Mouse (Mus musculus) kidney, adult 2 months (tissue): Measurements from ENCODE around the gene Iqcf4. TPM values are rescaled to one million over a fixed set of nuclear protein-coding genes. Genes with fewer than 3 reads are reported as not detected.
"Not testable (repeated sequence)": the region's sequence is repeated elsewhere in the genome, so short reads cannot be mapped to it uniquely, and the experiment has no call there.

Experiments used
- DNase-seq: peaks from one replicate; pipeline ENCODE4 v3.0.0; 2021
- H3K27ac ChIP-seq: fragments of 200-500 bp; 2 replicates; pipeline ENCODE4 v1.5.1; 2012; ENCODE audit warnings: low read depth, low read length, control low read depth, inconsistent platforms; ENCODE audit not compliant: insufficient read depth
- H3K27me3 ChIP-seq: fragments of 200-500 bp; replicated peaks from 2 replicates; pipeline ENCODE4 v1.6.1; 2012; ENCODE audit warnings: mild to moderate bottlenecking, moderate library complexity, low read length, inconsistent platforms; ENCODE audit not compliant: control insufficient read depth, insufficient read depth
- H3K36me3 ChIP-seq: fragments of 200-500 bp; 2 replicates; pipeline ENCODE4 v1.6.1; 2012; ENCODE audit warnings: mild to moderate bottlenecking, moderate library complexity, low read length, inconsistent platforms; ENCODE audit not compliant: control insufficient read depth, insufficient read depth
- H3K4me1 ChIP-seq: fragments of 200-500 bp; 2 replicates; pipeline ENCODE4 v1.6.1; 2011; ENCODE audit warnings: low read length; ENCODE audit not compliant: control insufficient read depth, insufficient read depth
- H3K4me3 ChIP-seq: fragments of 200-500 bp; 2 replicates; pipeline ENCODE4 v1.5.1; 2011; ENCODE audit warnings: mild to moderate bottlenecking, low read depth, low read length, control low read depth; ENCODE audit not compliant: insufficient read depth
- CTCF ChIP-seq: fragments of 200-500 bp; conservative IDR thresholded peaks from 2 replicates; pipeline ENCODE4 v1.5.1; 2011; ENCODE audit warnings: low read depth, mild to moderate bottlenecking, control low read depth, low read length, moderate library complexity, mixed read lengths; ENCODE audit not compliant: insufficient read depth, insufficient read length
- POLR2A ChIP-seq: fragments of 200-500 bp; IDR thresholded peaks from one replicate; pipeline ENCODE4 v1.6.1; 2011; ENCODE audit warnings: low read depth, low read length, control low read depth
- WGBS: fragments of 180-500 bp; shearing (Covaris S2); methylation state at CpG from one replicate; pipeline ENCODE4 v1.1.7; 2018; 5-methylcytosine and 5-hydroxymethylcytosine counted together
- polyA plus RNA-seq: library from polyadenylated mRNA; depleted of rRNA; stranded (reverse); fragments of >200 nt; gene quantifications from 2 replicates; pipeline ENCODE4 v1.2.3, GENCODE M21; 2012

Iqcf4 gene
- polyA plus RNA-seq, 1 experiment, result not detected

DNA sequence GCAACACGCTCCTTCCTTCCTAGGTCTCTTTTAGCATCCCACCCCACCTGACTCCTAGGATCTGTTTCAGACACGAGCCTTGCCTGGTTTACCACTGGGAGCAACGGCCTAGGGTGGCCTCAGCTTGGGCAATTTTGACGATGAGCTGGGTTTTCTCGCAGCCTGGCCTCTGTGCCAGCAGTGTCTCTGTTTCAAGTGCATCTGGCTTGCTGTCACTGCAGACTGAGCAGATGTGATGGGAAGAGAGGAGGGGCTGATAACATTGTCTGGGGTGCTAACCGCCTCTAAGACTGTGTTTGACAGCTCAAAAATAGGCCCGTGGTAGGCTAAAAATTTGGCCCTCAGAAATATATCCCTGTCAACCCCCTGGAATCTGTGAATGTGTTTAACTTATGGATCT lies 25.0 kb upstream of the Iqcf4 start:
- DNase-seq, result no peak
- H3K36me3 ChIP-seq, result no peaks in the 10 kb centered on the region
- no peaks in the 10 kb centered on the region for H3K27me3 ChIP-seq
- H3K4me3 ChIP-seq, result no peak overlapping the region
- TF ChIP-seq POLR2A, result no peak
- no peak for TF ChIP-seq CTCF
- 73% methylated on average over 7 of the region's 7 CpGs for WGBS
- no peak overlapping the region for H3K27ac ChIP-seq
- H3K4me1 ChIP-seq, result no peaks in the 10 kb centered on the region

GRCm38 (mm10) chr9:106595402-106595801 lies 24.6 kb upstream of the Iqcf4 start:
- H3K4me3 ChIP-seq, H3K36me3 ChIP-seq, H3K27ac ChIP-seq, H3K4me1 ChIP-seq, H3K27me3 ChIP-seq, DNase-seq: not testable (repeated sequence)
- WGBS, result 15% methylated on average over 4 of the region's 4 CpGs

GRCm38 (mm10) chr9:106592158-106592557 lies 21.4 kb upstream of the Iqcf4 start:
- no peak overlapping the region for H3K27ac ChIP-seq
- no peak for TF ChIP-seq CTCF
- no peak for TF ChIP-seq POLR2A

GRCm38 (mm10) chr9:106582552-106582951 lies 11.8 kb upstream of the Iqcf4 start:
- Histone ChIP-seq H3K4me1 (no peaks in the 10 kb centered on the region), H3K27me3 (no peaks in the 10 kb centered on the region), H3K36me3 (no peaks in the 10 kb centered on the region), H3K27ac (no peak overlapping the region), H3K4me3 (no peak overlapping the region)
- DNase-seq, result no peak
- 78% methylated on average over 1 of the region's 1 CpGs for WGBS
- TF ChIP-seq CTCF (no peak), POLR2A (no peak)

More at GRCm38 (mm10) chr9:106592158-106592557, 21.4 kb upstream of the Iqcf4 start:
- WGBS, result 89% methylated on average over 5 of the region's 5 CpGs
- Histone ChIP-seq H3K4me1 (no peaks in the 10 kb centered on the region), H3K36me3 (no peaks in the 10 kb centered on the region), H3K4me3 (no peak overlapping the region), H3K27me3 (no peaks in the 10 kb centered on the region)
- DNase-seq, result no peak

DNA sequence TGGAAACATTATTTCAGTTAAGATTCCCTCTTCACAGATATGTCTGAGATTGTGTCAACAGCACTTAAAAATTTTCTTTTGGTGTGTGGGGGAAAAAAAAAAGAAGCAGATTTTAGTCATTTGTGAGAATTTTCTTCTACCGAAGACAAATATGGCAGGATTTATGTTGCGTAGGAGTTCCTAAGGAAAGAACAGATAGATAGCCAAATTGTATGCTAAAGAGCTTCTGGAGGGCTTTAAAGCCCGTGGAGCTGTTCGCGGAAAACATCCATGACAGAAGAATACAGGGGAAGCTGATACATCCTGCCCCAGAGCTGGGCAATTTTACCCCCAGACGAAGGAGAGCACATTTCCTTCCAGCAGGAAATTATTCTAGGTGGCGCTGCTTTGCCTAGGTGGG lies 9.2 kb upstream of the Iqcf4 start:
- DNase-seq, result no peak
- Histone ChIP-seq H3K36me3 (no peaks in the 10 kb centered on the region), H3K27me3 (no peaks in the 10 kb centered on the region), H3K4me1 (no peaks in the 10 kb centered on the region), H3K27ac (no peak overlapping the region), H3K4me3 (no peak overlapping the region)
- no peak for TF ChIP-seq POLR2A
- no peak for TF ChIP-seq CTCF
- 74% methylated on average over 7 of the region's 7 CpGs for WGBS

DNA sequence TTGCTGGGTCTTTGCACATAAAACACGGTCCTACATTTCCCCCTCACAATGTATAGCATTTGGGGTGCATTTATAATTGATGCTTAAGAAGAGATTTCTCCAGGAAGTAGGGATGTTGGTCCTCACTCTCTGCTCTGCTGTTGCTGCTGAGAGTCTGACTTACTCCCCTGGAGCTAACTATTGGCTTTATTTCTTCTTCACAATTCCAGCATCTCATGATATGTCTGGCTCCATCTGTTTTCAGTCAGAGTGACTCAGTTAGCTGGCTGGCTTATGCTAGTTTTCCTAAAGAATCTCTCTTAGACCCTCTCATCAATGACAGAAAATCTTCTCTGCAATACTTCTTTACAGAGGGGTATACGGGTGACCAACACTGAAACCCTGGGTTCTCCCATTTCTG lies 5.3 kb upstream of the Iqcf4 start:
- DNase-seq, result no peak
- H3K4me1 ChIP-seq, result no peaks in the 10 kb centered on the region
- no peaks in the 10 kb centered on the region for H3K36me3 ChIP-seq
- no peaks in the 10 kb centered on the region for H3K27me3 ChIP-seq
- TF ChIP-seq CTCF, result no peak
- TF ChIP-seq POLR2A, result no peak
- 88% methylated on average over 2 of the region's 2 CpGs for WGBS
- no peak overlapping the region for H3K27ac ChIP-seq
- no peak overlapping the region for H3K4me3 ChIP-seq

DNA sequence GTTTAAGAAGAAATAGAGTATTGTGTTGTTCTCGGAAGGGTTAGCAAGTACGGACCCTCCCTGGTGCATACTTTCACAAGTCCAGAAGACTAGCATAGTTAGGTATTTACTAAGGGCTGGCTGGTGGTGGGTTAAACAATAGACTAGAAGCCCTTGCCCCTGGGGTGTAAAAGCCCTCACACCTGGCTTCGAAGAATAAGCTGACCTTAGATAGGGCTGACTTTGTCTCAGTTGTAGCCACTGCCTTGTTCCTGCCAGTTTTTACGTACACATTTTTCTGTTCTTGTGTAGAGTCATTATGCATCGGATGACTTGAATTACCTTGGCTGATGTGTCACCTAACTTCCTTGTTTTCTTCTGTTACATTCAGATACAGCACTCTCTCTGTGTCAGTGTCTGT lies 2.6 kb upstream of the Iqcf4 start:
- no peak for DNase-seq
- H3K4me3 ChIP-seq, result no peak overlapping the region
- H3K36me3 ChIP-seq, result no peaks in the 10 kb centered on the region
- H3K27ac ChIP-seq, result no peak overlapping the region
- H3K27me3 ChIP-seq, result no peaks in the 10 kb centered on the region
- no peaks in the 10 kb centered on the region for H3K4me1 ChIP-seq
- WGBS, result 79% methylated on average over 5 of the region's 5 CpGs
- no peak for TF ChIP-seq POLR2A
- TF ChIP-seq CTCF, result no peak

GRCm38 (mm10) chr9:106572186-106572585 lies 1.4 kb upstream of the Iqcf4 start:
- 76% methylated on average over 2 of the region's 2 CpGs for WGBS
- TF ChIP-seq POLR2A, result no peak
- no peak for TF ChIP-seq CTCF

More at GRCm38 (mm10) chr9:106572186-106572585, 1.4 kb upstream of the Iqcf4 start:
- DNase-seq, result no peak
- no peaks in the 10 kb centered on the region for H3K36me3 ChIP-seq
- no peaks in the 10 kb centered on the region for H3K27me3 ChIP-seq
- H3K27ac ChIP-seq, result no peak overlapping the region
- H3K4me1 ChIP-seq, result no peaks in the 10 kb centered on the region
- no peak overlapping the region for H3K4me3 ChIP-seq
